Mouse (Mus musculus) thymus, adult 18-20 months (tissue): Measurements from ENCODE around the gene Eomes.

Experiments
- DNase-seq, 2 experiments: peaks; one replicate each; pipeline ENCODE4 v3.0.0; 2022; ENCODE audit warnings: mixed read lengths in 2 of 2

Eomes gene

DNA sequence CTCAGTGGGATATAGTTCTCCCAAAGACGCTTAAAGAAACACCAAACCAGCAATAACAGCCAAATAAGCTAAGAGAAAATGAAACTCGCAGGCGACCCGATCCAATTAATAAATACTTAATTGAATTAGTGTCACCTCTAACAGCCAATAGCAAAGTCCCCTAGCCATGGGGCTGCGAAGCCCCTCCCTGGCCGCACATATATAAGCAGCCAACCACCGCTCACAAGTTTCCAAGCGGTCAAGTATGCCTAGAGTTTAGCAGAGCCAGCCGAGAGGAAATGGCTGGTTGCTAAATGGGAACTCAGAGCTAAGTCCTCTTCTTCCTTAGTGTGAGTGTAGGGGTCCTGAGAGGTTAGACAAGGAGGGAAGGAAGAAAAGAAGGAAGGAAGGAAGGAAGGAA, at the start of gene Eomes:
Gene Eomes (plus strand): TSS at position 252 of the 400 bp plus-strand sequence.
- no peak for DNase-seq

DNA sequence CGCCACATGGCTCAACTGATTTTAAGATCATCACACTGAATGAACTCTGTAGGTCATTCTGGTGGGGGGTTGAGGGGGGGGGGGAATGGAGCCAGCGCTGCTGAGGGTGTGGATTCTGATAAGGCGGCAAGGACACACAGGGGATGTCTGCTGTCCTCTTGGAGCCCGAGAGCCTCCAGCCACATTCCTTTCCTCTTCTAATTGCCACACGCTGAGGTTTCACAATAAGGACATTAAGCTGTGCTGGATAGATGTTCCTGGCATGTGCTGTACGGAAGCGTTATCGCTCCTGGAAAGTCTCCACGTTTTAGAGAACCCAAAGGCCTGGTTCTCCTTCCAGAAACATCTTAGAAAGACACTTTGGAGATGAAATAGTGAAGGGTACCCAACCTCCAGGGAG, 33.2 kb upstream of the Eomes start:
- DNase-seq = no peak

DNA sequence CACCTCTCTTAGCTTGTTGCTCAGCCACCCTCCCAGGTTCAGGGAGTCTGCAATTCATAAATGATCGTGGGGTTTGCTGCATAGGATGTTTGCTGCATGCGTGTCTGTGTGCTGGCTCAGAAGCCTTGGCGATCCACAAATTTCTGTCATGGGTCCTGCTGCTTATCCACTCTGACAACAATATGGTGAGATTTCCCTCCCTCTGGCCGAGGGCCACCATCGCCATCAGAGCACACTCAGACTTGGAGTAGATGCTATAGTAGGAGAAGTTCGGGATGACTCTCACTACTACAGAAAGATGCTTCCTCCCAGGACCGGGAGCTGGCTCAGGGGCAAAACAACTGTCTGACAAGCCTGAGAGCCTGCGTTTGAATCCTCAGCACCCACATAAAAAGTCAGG, 28.7 kb upstream of the Eomes start:
- no peak for DNase-seq

DNA sequence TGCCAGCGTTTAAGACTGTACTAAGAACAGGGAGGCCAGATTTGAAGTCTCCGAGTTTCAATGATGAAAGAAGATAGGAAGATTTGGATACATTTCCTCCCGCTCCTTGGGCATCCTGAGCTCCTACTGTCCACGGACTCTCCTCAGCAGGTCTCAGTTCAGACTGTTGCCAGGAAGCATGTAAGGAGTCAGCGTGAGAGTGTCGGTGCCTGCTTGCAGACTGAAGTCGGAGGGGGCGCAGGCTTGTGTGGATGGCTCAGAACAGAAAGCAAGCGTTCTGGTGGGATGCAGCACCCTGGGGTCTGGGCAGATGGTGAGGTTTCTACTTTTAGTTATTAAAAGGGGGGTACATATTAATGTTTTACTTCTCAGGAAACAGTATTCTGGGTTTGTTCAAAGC, 24.6 kb upstream of the Eomes start:
- no peak for DNase-seq

DNA sequence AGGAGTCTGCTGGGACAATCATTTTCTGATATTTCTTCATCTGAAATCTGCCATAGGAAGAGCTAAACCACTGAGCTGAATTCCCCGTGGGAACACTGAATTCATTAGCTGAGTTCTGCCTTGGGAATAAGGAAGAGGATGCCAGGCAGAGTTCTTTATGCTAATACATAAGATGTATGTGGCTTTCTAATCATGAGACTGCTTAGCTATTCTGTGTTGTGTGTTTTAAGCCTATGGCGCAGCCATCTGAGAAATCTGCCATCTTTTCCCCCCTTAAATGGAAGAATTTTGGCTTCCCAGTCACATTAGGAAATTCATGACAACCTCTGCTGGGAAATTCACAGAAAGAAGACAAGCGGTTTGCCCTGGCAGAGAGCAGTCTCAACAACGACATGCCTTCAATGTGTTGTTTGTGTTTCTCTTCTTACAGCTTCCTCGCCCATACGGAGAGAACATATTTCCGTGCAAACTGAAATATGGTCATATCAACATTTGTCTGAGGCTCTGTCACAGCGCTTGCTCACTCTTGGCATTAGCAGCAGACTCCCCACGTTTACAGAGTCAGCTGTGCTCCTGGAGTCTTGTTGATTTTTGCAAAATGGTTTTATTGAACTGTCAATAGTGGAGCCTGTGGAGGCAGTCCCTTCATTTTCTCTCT, 22.7 kb upstream of the Eomes start:
- no peak for DNase-seq

DNA sequence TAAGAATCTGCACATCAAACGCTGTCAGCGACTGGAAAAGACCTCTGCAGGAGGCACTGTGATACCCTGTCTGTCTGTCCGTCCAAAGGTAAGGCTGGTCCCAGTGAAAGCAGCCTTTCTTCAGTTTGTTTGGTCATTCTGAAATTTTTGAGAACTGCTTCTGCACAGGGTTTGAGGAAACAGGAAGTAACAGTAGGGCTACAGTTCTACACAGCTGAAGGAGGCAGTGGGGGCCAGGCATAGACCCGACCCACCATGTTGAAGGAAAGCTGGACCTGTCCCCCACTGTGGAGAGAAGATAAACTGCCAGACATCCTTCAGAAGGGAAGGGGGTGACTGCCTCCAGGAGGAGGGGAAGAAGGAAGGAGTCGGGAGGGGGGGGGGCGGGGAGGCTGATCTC, 21.6 kb upstream of the Eomes start:
- DNase-seq = no peak

DNA sequence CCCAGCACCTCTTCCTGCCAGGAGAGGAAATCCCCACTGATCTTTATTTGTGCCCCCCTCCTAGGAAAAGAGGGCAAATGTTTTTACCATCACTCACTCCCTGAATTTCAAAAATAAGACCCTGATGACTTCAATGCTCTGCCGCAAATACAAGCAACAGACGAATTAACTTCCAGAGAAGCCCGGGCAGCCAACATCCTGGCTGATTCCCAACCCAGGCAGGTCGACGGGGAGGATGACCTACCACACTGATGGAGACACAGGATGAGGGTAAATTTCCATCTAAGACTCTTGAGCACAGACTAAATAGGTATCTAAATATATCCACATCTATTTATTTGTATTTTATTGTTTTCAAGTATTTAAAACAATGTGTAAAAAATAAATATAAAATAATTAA, 20.0 kb upstream of the Eomes start:
- DNase-seq = no peak

DNA sequence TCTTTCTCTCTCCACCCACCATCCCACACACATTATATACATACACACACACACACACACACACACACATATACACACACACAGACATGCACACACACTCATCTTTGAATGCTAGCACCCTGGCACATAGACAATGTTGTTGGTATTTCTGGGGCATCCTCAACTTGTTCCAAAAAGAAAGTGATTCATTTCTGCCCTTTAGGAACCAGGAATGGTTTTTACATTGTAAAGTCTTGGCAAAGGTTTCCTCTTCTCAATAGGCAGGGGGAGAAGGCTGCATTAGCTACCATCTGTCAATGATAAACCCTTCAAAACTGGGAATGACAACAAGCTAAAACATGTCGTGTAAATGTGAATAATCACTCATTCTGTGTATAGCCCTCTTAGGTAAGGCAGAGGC, 14.0 kb upstream of the Eomes start:
- no peak for DNase-seq

DNA sequence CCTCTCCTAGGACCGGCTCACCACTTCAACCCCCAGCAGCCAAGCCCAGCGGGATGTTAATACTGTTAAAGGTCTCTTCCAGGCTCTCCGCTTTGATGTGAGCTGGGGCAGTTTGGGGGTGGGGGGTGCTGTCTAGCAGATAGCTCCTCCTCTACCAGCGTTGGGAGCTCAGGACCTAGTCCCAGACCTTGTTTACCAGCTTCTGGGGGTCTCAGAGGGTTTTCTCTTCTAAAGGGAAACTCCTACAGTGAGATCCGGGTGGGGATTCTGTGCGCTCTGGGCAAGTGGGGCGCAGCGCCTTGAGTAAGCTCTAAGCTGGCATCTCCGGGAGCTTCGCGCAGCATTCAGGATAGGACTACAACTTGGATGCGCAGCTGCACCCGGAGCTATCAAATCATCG, 9.7 kb upstream of the Eomes start:
- DNase-seq = no peak

DNA sequence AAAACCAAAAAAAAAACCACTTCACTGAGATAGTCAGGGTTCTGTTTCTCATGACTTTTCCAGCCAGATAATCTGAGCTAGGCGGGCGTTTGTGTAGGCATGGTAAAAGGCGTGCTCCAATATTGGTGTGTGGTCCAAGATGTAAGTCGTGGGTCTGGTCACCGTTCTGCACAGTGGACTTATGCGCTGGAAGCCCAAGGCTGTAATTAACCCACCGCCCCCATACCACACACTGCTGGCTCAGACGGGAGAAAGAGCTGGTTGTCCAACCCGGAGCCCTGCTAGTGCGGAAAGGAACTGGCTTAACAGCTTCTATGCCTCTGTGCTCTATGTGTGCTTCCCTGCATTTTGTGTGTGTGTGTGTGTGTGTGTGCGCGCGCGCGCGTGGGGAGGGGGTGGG, 8.7 kb upstream of the Eomes start:
- DNase-seq = no peak

DNA sequence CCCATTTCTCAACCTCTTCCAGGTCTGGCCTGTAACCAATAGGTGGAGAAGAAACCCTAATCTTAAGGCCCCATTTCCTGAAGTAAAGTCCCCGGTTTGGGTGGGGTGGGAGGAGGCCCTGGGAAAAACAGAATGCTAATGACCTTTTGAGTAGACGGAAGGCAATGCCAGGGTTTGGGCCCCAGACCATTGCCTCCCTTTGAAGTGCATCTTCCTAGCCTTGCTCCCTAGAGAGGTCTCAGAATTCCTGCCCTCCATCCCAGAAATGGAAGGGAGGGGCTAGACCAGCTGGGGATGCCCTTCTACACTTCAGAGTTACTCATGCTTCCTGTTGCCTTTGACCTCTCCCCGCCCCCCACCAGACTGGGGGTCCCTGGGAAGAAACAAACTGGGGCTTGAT, 6.7 kb upstream of the Eomes start:
- no peak for DNase-seq

DNA sequence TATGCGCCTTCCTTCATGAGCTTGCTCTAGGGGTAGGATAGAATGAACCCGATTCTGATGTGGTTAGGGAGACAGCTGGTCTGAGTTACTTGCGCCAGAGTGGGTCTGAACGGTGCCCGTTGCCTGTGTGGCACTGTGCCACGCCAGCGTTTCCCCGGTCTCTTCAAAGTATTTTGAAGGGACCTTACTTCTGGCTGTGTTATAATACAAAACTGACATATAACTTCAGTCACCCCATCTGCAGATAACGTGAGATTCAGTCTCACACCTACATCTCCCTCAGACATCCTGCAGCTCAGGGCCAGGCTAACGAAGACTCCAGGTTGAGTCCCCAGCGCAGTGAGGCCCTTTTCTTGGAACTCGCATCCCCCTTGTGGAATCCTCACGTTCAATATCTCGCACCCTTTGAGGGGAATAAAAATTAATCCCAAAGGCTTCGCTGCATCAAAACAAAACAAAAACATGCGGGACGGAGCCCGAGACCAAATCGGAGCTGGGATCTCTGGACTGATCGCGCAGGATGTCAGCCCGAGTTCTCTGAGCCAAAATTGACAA, 1.7 kb upstream of the Eomes start:
- DNase-seq = no peak

DNA sequence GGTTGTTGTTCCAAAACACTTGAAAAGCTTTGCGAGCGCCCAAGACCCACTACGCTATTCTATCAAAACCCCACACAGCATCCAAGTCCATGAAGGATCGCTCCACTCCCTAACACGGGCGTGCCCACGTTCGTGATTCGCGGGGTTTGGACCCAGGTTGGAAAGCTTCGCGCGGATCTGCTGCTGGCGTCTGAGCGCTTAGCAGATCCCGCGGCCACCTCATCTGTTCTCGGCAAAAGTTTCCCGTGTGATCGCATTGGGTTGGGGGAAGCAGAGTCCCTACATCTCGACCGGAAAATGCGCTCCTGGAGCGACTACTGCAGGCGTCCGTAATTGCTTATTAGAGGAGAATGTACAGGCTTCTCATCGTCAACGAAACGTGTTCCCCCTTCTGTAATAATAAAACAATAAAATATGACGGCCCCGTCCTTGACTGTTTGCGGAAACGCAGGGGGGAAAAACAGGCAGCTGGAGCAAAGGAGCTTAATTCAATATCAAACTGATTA, 1.2 kb upstream of the Eomes start:
- DNase-seq = no peak

DNA sequence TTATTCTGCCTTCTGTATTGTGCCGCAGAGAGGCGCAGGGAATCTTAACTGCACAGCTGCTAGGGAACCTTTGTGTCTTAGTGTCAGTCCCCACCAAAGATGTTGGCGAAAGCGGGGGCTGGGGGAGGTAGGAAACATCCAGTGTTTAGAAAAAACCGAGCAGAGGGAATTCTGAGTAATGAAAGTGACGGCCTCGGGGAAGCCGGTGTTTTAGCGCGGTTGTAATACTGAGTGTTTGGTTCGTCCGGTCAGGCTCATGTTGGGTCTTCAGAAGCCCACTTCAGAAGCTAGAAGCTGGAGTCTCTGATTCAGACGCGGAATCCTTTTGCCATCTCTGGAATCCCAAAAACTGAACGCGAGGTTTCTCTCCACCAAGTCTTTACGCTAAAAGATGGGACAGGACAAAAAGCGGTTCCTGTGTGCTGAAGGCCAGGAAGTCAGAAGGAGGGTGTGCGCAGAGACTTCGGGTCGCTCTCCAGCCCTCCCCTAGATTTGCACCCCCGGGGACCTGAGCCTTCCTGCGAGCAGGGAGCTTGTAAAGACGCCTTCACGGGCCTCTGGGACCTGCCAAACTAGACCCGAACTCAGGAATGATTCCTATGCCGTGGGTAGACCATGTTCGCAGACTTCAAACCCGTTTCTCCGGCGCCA, 606 bp upstream of the Eomes start:
- DNase-seq = no peak

DNA sequence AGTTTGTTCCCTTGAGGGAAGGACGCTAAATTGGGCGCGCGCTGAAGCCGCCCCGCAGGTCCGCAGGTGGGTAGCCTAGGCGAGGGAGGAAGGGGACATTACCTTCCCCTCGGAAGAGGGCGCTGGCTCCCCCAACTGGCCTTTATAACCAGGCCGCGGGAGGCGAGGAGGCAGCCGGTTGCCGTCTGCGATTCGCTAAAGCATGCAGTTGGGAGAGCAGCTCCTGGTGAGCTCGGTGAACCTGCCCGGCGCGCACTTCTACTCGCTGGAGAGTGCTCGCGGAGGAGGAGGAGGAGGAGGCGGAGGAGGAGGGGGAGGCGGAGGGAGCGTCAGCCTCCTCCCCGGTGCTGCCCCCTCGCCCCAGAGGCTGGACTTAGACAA, 436 bp downstream of the Eomes start:
- no peak for DNase-seq

DNA sequence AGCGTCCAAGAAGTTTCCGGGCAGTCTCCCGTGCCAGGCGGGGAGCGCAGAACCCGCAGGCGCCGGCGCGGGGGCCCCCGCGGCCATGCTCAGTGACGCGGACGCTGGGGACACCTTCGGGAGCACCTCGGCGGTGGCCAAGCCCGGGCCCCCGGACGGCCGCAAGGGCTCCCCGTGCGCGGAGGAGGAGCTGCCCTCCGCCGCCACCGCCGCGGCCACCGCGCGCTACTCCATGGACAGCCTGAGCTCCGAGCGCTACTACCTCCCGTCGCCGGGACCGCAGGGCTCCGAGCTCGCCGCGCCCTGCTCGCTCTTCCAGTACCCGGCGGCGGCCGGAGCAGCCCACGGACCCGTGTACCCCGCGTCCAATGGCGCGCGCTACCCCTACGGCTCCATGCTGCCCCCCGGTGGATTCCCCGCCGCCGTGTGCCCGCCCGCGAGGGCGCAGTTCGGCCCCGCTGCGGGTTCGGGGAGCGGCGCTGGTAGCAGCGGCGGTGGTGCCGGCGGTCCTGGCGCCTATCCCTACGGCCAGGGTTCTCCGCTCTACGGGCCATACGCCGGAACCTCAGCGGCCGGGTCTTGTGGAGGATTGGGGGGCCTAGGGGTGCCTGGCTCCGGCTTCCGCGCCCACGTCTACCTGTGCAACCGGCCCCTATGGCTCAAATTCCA, 961 bp downstream of the Eomes start:
- no peak for DNase-seq

DNA sequence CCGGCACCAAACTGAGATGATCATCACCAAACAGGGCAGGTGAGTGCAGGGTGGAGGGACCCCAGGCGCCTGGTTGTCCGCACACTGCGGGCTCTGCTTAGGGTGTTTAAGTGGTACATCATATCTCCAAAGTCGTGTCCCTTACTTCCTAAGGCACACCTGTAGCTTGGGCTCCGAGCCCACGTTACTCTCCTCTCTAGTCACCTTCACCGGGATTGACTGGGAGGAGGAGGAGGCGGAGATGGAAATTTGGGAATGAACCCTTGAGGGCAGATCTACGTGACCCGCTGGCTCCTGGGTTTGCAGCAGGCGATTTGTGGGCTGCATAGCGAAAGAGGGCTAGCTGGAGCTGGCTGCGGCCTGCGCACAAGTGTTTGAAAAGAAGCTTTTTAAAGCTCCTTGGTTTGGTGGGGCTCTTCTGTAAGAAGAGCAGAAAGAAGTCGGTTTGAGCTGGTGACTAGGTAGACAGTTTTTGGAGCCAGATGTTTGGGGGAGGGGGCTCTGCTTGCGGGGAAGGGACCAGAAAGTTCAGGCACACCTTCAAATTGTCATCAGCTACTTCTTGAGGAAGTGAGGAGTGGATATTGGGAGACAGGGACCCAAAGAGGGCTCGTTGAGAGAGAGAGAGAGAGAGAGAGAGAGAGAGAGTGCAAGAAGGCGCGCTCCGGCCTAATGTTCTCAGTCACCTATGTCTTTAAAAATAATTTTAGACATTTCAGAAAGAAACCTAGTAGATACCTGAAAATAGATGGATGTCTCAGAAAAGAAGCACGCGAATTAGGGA, 1.7 kb downstream of the Eomes start:
- DNase-seq = no peak

DNA sequence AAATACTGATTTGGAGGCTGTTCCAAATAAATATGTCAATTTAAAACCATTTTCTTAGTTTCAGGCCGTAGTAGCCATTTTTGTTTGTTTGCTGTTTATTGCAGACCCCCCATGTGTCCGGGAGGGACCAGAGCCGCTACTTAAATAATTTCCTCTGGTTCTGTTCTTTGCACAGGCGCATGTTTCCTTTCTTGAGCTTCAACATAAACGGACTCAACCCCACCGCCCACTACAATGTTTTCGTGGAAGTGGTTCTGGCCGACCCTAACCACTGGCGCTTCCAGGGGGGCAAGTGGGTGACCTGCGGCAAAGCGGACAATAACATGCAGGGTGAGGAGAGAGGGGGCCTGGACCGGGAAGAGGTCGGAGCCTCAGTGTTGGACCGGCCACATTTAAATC, 2.3 kb downstream of the Eomes start:
- no peak for DNase-seq

DNA sequence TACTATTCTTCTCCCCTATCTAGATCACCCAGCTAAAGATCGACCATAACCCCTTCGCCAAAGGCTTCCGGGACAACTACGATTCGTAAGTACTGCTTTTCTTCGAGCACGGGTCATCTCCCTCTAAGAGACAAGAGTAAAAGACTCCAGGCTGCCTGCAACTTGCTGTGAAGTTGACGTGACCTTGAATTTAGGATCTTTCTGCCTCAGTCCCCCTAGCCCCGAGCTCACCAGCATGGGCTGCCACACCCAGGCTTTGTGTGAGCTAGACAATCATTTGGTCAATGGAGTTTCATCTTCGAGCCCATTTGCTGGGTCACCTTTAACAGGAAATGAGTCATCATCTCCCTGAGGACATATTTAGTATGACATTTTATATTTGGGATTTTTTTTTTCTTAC, 4.2 kb downstream of the Eomes start:
- no peak for DNase-seq

DNA sequence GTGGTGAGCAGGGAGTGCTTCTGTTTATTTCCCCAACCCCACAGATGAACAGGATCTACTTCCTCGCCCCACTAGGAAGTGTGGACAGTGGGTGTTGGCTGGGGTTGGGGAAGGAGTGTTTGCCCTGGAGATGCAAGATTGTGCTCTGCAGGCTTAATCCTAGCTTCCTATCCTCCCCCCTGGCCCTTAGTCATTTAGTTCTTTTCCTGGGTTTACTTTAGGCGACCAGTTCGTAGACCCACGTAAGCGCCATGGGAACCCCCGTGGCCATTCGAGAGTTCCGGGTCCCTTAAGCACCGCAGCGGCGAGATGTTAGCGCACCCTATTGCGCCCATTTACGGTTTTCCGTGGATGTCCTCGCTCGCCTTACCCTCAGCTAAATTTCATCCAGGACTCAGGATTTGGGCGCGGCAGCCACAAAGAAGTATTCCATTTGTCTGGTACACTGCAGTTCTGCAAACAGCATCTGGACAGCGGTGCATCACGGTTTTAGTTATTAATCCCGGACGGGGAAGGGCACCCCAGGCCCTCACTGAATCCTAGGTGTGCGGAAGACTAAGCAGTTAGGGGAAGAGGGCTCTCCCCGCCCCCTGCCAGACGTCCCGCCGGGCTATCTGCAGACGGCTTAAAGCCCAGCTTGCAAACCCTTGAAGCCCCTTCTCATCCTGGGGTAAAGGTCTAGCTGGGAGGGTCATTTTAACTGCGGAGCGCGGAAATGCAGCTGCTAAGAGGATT, 8.5 kb downstream of the Eomes start:
- DNase-seq = no peak

DNA sequence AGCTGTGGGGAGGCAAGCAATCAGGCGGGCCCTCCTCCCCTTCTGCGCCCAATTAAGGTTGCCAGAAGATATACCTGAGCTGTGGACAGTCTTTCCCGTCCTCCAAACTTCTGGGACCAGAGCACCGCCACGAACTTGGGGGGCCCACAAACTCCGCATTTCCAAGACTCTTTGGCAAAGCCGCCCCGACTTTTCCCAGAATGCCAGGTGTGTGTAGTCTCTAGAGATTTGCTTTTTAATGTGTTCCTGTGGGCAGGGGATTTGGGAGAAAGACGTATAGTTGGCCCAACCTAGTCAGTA, 9.0 kb downstream of the Eomes start:
- DNase-seq = no peak

DNA sequence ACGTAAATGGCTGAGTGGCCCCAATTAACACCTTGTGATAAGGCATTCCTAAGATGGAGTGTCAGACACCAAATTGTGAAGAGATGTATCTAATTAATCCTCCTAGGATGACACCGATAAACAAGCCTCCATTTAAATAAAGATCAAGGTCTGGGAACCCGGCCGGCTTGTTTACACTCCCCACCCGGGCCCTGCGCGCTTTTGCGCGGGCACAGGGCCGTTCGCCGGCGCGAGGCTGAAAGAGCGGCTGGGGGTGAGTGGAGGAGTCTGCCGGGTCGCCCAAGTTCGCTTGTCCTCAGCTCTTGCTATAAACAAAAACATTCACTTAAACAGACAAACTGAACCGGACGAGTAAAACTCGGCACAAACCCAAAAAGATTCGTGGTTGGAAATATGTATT, 9.6 kb downstream of the Eomes start:
- no peak for DNase-seq
